Mouse (Mus musculus) ZHBTc4 (cell line): ENCODE measurements around the gene Antxr1.

ENCODE experiments used
- DNase-seq: peaks from one replicate; pipeline ENCODE4 v3.0.0-alpha.2; 2011; ENCODE audit warnings: low read depth, low spot score

The Antxr1 gene

DNA sequence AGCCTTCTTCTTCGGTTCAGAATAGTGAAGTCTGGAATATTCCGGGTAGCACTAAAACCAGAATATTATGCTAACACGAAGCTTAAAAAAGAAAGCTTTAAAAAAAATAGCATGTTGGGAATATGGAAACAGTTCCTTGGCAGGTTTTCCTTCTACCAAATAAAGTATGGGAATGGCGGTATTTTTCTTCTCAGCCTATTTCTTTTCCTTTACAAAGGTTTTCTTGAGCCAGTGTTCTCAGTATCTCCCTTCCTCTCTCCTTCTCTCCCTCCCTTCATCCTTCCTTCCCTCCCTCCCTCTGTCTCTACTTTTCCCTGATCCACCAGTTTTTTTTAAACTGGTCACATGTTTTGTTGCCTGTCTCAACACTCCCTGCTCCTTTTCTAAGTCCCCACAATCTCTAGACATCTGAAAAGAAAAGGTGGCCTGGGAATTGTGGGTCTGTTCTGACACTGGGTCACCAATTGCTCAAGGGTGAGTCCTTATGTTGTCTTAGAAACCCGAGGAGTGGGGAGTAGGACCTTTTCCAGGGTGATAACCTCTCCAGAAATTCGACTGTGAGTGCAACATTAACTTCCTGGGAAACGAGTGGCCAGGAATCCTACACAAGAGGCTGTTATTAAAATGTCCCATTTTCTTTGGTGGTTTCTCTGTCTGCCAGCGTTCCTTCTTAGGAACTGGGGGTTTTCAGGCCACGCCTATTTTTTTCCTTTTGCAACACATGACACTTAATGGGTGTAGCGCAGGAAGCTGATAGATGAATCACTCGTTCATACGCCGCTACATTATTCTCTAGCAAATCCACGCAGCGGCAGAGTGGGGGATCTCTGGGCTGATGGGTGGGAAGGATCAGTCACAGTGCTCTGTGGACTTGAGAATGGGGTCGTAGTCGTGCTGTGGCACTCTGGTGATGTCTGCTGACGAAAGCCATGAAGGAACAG, 42.4 kb downstream of the Antxr1 start:
- no peak for DNase-seq

GRCm38 (mm10) chr6:87287251-87287650, 48.4 kb downstream of the Antxr1 start:
- no peak for DNase-seq

GRCm38 (mm10) chr6:87285365-87285749, 50.3 kb downstream of the Antxr1 start:
- DNase-seq, result no peak

- DNase-seq, result no peak
These were observed 50.8 kb downstream of the Antxr1 start for GRCm38 (mm10) chr6:87284716-87285364.

- no peak for DNase-seq
These were observed 53.3 kb downstream of the Antxr1 start for GRCm38 (mm10) chr6:87282346-87282781.

GRCm38 (mm10) chr6:87281771-87282170, 53.9 kb downstream of the Antxr1 start:
- no peak for DNase-seq

DNA sequence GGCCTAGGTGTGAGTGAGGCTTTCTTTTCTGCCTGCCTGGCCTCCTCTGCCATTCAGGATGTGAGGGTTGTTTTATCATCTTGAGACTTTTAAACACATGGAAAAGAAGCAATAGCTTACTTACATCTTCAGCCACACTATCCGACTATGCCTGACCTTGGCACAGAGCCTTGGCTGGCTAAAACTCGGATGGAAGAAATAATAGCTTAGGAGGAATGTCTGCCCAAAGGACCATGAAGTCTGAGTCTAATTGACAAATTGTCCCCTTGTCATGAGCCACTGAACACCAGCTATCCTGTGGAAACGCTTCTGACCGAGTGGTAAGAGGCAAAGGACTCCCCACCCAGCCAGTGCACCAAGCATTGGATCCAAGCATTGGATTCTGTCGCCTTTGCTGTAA, 57.5 kb downstream of the Antxr1 start:
- no peak for DNase-seq

DNA sequence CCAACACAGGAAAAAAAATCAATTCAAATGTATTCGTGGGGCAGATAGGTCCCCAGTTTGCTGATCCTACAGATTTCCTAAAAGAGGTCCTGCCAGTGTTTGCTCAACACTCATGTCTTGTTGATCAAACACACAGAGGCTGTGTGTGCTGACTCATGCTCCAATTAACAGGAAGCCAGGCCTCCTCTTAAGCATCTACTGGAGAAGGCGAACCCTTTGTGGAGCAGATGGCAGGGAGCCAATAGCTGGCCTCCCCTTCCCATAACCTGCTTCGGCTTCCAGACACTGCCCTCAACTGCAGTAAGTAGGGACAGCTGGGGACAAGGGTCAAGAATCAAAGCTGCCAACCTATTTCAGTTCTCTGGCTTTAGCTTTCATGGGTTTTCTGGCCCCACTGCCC, 58.1 kb downstream of the Antxr1 start:
- no peak for DNase-seq

GRCm38 (mm10) chr6:87276941-87277340, 58.7 kb downstream of the Antxr1 start:
- no peak for DNase-seq

- peak; percentile 64 for DNase-seq
These were observed 60.8 kb downstream of the Antxr1 start for GRCm38 (mm10) chr6:87274779-87275178.

- no peak for DNase-seq
These were observed 61.8 kb downstream of the Antxr1 start for GRCm38 (mm10) chr6:87273791-87274190.

GRCm38 (mm10) chr6:87273141-87273540, 62.5 kb downstream of the Antxr1 start:
- DNase-seq, result no peak

GRCm38 (mm10) chr6:87272202-87272601, 63.4 kb downstream of the Antxr1 start:
- DNase-seq, result no peak

GRCm38 (mm10) chr6:87270452-87270851, 65.2 kb downstream of the Antxr1 start:
- no peak for DNase-seq

GRCm38 (mm10) chr6:87269950-87270349, 65.7 kb downstream of the Antxr1 start:
- DNase-seq, result no peak

- DNase-seq, result peak; percentile 74
These were observed 73.0 kb downstream of the Antxr1 start for GRCm38 (mm10) chr6:87262666-87263065.

GRCm38 (mm10) chr6:87258976-87259375, 76.6 kb downstream of the Antxr1 start:
- DNase-seq, result no peak

DNA sequence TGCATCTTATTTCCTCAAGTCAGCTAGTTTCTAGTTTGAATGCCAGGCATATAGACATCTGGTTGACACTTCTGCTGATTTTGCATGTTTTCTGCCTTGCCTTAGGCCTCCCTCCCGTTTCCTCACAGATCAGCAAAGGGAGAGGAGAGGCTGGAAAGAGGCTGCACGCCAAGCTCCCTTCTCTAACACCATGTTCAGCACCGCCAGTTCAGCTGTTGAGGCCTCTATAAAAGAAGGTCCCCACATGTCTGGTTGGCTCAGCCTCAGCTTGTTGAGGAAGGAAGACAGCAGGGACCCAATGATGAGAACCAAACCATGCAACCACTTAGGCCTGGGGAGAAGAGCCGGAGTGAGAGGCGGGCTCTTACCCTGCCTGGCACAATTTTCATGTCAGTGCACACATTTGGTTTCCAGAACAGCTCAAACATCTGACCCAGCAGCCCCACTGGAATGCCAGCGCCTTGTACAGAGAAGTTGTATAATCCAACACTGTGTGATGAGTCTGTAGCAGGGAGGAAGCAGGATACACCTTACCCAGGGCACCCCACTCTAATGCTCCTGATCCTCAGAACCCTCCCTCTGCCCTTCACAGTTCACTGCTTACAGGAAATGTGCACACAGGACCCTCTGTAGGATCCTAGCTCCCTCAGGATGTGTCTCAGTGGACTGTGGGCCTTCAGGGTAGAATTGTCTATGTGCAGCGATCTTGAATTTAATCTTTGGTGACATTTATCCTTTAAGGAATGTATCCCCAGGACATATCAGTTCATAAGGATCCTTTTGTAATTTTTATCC, 77.4 kb downstream of the Antxr1 start:
- DNase-seq, result no peak

- DNase-seq, result no peak
These were observed 78.2 kb downstream of the Antxr1 start for GRCm38 (mm10) chr6:87257471-87257870.

DNA sequence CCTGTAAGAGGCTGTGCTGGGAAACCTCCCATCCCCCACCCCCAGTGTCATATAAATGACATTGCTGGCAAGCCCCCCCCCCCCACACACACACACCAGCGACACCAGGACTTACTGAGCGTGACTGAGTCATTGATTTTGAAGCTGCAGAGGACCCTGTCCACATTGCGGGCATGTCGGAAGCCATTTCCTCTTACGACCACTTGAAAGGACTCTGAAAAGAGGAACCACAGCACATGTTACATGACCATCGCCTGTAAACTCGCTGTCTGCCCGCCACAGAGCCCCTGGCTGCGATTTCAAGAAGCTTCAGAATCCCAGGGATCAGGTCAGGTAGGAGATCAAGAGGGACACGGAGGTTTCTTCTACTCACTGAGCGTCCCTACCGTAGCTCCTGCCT, 80.0 kb downstream of the Antxr1 start:
- no peak for DNase-seq

- peak; percentile 76 for DNase-seq
These were observed 80.9 kb downstream of the Antxr1 start for GRCm38 (mm10) chr6:87254756-87255155.

GRCm38 (mm10) chr6:87251716-87252115, 83.9 kb downstream of the Antxr1 start:
- DNase-seq, result no peak
